In the genomic region with DNA sequence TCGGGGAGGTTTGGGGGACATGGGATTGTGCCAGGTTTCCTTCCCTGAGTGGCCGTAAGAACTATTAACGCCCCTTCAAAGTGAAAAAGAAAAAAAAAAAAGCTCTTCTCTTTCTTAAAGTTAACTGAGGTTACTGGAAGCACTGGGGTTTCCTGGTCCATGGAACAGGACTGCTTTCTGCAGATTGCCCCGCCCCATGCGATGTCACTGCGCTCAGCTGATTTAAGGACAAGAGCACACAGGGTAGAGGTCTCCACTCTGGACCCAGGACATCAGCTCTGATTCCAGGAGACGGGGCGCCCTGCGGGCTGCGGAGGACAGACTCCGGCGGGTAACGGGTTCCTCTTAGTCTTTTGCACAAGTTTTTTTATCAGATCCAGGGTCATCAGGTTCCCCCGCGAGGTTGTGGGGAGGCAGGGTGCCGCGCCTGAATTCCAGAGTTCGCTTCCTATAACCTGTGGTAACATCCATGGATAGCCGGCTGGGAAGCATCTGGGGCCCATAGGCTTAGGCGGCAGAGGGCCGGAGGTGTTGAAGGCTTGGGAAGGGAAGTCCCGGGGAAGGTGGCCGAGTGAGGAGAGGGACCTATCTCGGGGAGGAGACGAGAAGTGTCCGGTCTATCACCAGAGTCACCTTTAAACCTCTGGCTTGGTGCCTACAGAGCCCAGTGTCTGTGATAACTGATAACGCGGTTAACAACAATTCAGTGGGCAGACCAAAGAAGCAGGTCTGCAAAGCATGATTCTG, we compare ENCODE assay signal across 7 mouse cellular contexts. TPM values are rescaled to one million over a fixed set of nuclear protein-coding genes. Genes with fewer than 3 reads are reported as not detected.
DNase-seq lines count a peak whose midpoint lies in the region; ATAC-seq and TF ChIP-seq lines count a peak whose summit lies in the region.

No protein-coding gene starts in this region.

- no peak overlapping the region for H3K9ac ChIP-seq in embryonic facial prominence, embryonic 11.5 days (replicated peaks; ENCODE audit: low read length)
- H3K9ac ChIP-seq in heart, postnatal 0 days (replicated peaks; ENCODE audit: low read depth, low read length), result peak overlapping the region; percentile 55

- TF ChIP-seq CTCF in heart, postnatal 0 days (IDR thresholded peaks at IDR 0.05; ENCODE audit: low read depth), result no peak
- no peak for TF ChIP-seq CTCF in thymus, adult 2 months (IDR thresholded peaks at IDR 0.05; ENCODE audit: borderline replicate concordance, control insufficient read depth, extremely low read depth, insufficient read depth, low read length, poor library complexity)

- TF ChIP-seq EP300 in heart, postnatal 0 days (IDR thresholded peaks at IDR 0.05; ENCODE audit: low read depth), result no peak

- 0 out of 2 replicates have a peak overlapping the region, but pooled peaks have one; percentile 7 for H3K4me2 ChIP-seq in embryonic facial prominence, embryonic 11.5 days (ENCODE audit: low read depth, low read length)
- H3K4me2 ChIP-seq in heart, postnatal 0 days (ENCODE audit: low read depth, low read length), result peak overlapping the region; percentile 76

- ATAC-seq in embryonic facial prominence, embryonic 11.5 days (replicated peaks; ENCODE audit: insufficient number of reproducible peaks, low FRiP score, low TSS enrichment, low read depth), result no peak
- peak; percentile 79 for ATAC-seq in heart, postnatal 0 days (ENCODE audit: insufficient read depth, low read depth)

- H3K27ac ChIP-seq in embryonic facial prominence, embryonic 11.5 days (replicated peaks; ENCODE audit: low read depth, low read length), result no peak overlapping the region
- peak overlapping the region; percentile 91 for H3K27ac ChIP-seq in heart, postnatal 0 days (ENCODE audit: low read depth)
- H3K27ac ChIP-seq in thymus, adult 2 months (ENCODE audit: control insufficient read depth, insufficient read depth, low read length), result peak overlapping the region; percentile 90

- DNase-seq in R1 (ENCODE audit: low read depth, low spot score), result peak; percentile 33
- no peak for DNase-seq in embryonic facial prominence, embryonic 11.5 days (ENCODE audit: low spot score)
- peak; percentile 85 for DNase-seq in heart, postnatal 0 days (ENCODE audit: low spot score)
- peak; percentile 89 to 92 for DNase-seq in kidney, postnatal 25 days
- peak; percentile 49 for DNase-seq in thymus, adult 2 months
- DNase-seq in left cerebral cortex, postnatal 14 days (ENCODE audit: low spot score in 2 of 2), result no peak

- intact Hi-C loops in left cerebral cortex, postnatal 14 days (cut with DNase I), result no loop called here

- 11% methylated on average over 28 of the region's 28 CpGs for WGBS in embryonic facial prominence, embryonic 11.5 days
- 6% methylated on average over 28 of the region's 28 CpGs for WGBS in heart, postnatal 0 days
- WGBS in thymus, adult 2 months, result 1% methylated on average over 28 of the region's 28 CpGs

- no peaks in the 10 kb centered on the region for H3K9me3 ChIP-seq in embryonic facial prominence, embryonic 11.5 days (replicated peaks; ENCODE audit: control insufficient read depth, low read length)
- no peaks in the 10 kb centered on the region for H3K9me3 ChIP-seq in heart, postnatal 0 days (replicated peaks; ENCODE audit: control insufficient read depth, low read length)
- no peaks in the 10 kb centered on the region for H3K9me3 ChIP-seq in megakaryocyte, embryonic 14.5 days

- TF ChIP-seq POLR2A in thymus, adult 2 months (IDR thresholded peaks at IDR 0.05; ENCODE audit: control insufficient read depth, extremely low read depth, insufficient read depth, low read length, poor library complexity), result no peak

- H3K4me1 ChIP-seq in embryonic facial prominence, embryonic 11.5 days (ENCODE audit: control insufficient read depth, insufficient read depth, low read length), result 0 out of 2 replicates have a peak, but pooled peaks cover 2% of the 10 kb centered on the region
- peaks cover 15% of the 10 kb centered on the region for H3K4me1 ChIP-seq in heart, postnatal 0 days (ENCODE audit: control insufficient read depth, insufficient read depth)
- H3K4me1 ChIP-seq in megakaryocyte, embryonic 14.5 days, result peaks cover 23% of the 10 kb centered on the region
- peaks cover 41% of the 10 kb centered on the region for H3K4me1 ChIP-seq in thymus, adult 2 months (replicated peaks; ENCODE audit: control insufficient read depth, insufficient read depth, low read length)

- no peaks in the 10 kb centered on the region for H3K36me3 ChIP-seq in embryonic facial prominence, embryonic 11.5 days (replicated peaks; ENCODE audit: control insufficient read depth, insufficient read depth, low read depth, low read length)
- H3K36me3 ChIP-seq in heart, postnatal 0 days (replicated peaks; ENCODE audit: control insufficient read depth, insufficient read depth, low read length), result no peaks in the 10 kb centered on the region
- H3K36me3 ChIP-seq in megakaryocyte, embryonic 14.5 days (replicated peaks; ENCODE audit: low read length), result no peaks in the 10 kb centered on the region
- H3K36me3 ChIP-seq in thymus, adult 2 months (ENCODE audit: control insufficient read depth, insufficient read depth, low read length), result no peaks in the 10 kb centered on the region

- H3K4me3 ChIP-seq in embryonic facial prominence, embryonic 11.5 days (ENCODE audit: low read depth, low read length), result no peak overlapping the region
- H3K4me3 ChIP-seq in heart, postnatal 0 days (ENCODE audit: low read depth, low read length), result peak overlapping the region; percentile 52
- H3K4me3 ChIP-seq in megakaryocyte, embryonic 14.5 days (replicated peaks), result peak overlapping the region; percentile 90
- H3K4me3 ChIP-seq in thymus, adult 2 months (ENCODE audit: control insufficient read depth, insufficient read depth, low read length), result peak overlapping the region; percentile 57

- H3K27me3 ChIP-seq in embryonic facial prominence, embryonic 11.5 days (ENCODE audit: control insufficient read depth, insufficient read depth, low read length), result peaks cover 28% of the 10 kb centered on the region
- peaks cover 13% of the 10 kb centered on the region; the same call in 1 of the 2 replicates for H3K27me3 ChIP-seq in heart, postnatal 0 days (ENCODE audit: control insufficient read depth, insufficient read depth, low read length)
- peaks cover 84% of the 10 kb centered on the region for H3K27me3 ChIP-seq in megakaryocyte, embryonic 14.5 days (replicated peaks)
- H3K27me3 ChIP-seq in thymus, adult 2 months (ENCODE audit: control insufficient read depth, insufficient read depth, low read length), result no peaks in the 10 kb centered on the region

RNA-seq across cellular contexts. Expression of gene Slfn5, which starts 0.9 kb away (rescaled TPM):
- 0.90 and 1.4 TPM in 2 replicates for polyA plus RNA-seq in embryonic facial prominence, embryonic 11.5 days (2014; fragmentation: Nextera tagmentation; extraction: Ambion mirVana)
- 21.5 and 29.0 TPM in 2 replicates for total RNA-seq in heart, postnatal 0 days (2014; rRNA removed; ENCODE audit: low replicate concordance)
- polyA plus RNA-seq in heart, postnatal 0 days (2015; fragmentation: Nextera tagmentation; extraction: Ambion mirVana), result 15.6 and 18.7 TPM in 2 replicates
- polyA plus RNA-seq in megakaryocyte, embryonic 14.5 days (2012; ENCODE audit: insufficient read depth, low replicate concordance), result 1.5 TPM in 1 of 2 replicates, not detected in the other
- 7.0 and 8.4 TPM in 2 replicates for polyA plus RNA-seq in thymus, adult 2 months (2012; rRNA removed)
- total RNA-seq in left cerebral cortex, postnatal 14 days (2021), result 1 to 10 TPM; 4.0 to 5.0 TPM

RNA-seq across cellular contexts. Expression of gene Slfn9, which starts 39.6 kb away (rescaled TPM):
- 12.6 and 15.3 TPM in 2 replicates for polyA plus RNA-seq in embryonic facial prominence, embryonic 11.5 days (2014; fragmentation: Nextera tagmentation; extraction: Ambion mirVana)
- 3.1 and 7.6 TPM in 2 replicates for total RNA-seq in heart, postnatal 0 days (2014; rRNA removed; ENCODE audit: low replicate concordance)
- polyA plus RNA-seq in heart, postnatal 0 days (2015; fragmentation: Nextera tagmentation; extraction: Ambion mirVana), result 4.9 and 5.2 TPM in 2 replicates
- polyA plus RNA-seq in megakaryocyte, embryonic 14.5 days (2012; ENCODE audit: insufficient read depth, low replicate concordance), result 1.9 TPM in 1 of 2 replicates, not detected in the other
- polyA plus RNA-seq in thymus, adult 2 months (2012; rRNA removed), result 3.3 and 4.1 TPM in 2 replicates
- under 1 TPM; 0.42 to 0.63 TPM for total RNA-seq in left cerebral cortex, postnatal 14 days (2021)

RNA-seq across cellular contexts. Expression of gene Unc45b, which starts 41.7 kb away (rescaled TPM):
- 2.6 and 2.9 TPM in 2 replicates for polyA plus RNA-seq in embryonic facial prominence, embryonic 11.5 days (2014; fragmentation: Nextera tagmentation; extraction: Ambion mirVana)
- 200 and 239 TPM in 2 replicates for total RNA-seq in heart, postnatal 0 days (2014; rRNA removed; ENCODE audit: low replicate concordance)
- polyA plus RNA-seq in heart, postnatal 0 days (2015; fragmentation: Nextera tagmentation; extraction: Ambion mirVana), result 153 and 167 TPM in 2 replicates
- not detected in 2 replicates for polyA plus RNA-seq in megakaryocyte, embryonic 14.5 days (2012; ENCODE audit: insufficient read depth, low replicate concordance)
- 1.2 and 7.1 TPM in 2 replicates for polyA plus RNA-seq in thymus, adult 2 months (2012; rRNA removed)
- 1 to 10 TPM; 2.9 to 4.3 TPM for total RNA-seq in left cerebral cortex, postnatal 14 days (2021)

RNA-seq across cellular contexts. Expression of gene Nle1, which starts 43.8 kb away (rescaled TPM):
- 23.2 and 33.7 TPM in 2 replicates for polyA plus RNA-seq in embryonic facial prominence, embryonic 11.5 days (2014; fragmentation: Nextera tagmentation; extraction: Ambion mirVana)
- 25.9 and 28.1 TPM in 2 replicates for total RNA-seq in heart, postnatal 0 days (2014; rRNA removed; ENCODE audit: low replicate concordance)
- 9.0 and 9.4 TPM in 2 replicates for polyA plus RNA-seq in heart, postnatal 0 days (2015; fragmentation: Nextera tagmentation; extraction: Ambion mirVana)
- polyA plus RNA-seq in megakaryocyte, embryonic 14.5 days (2012; ENCODE audit: insufficient read depth, low replicate concordance), result 24.4 and 25.1 TPM in 2 replicates
- 81.4 and 85.8 TPM in 2 replicates for polyA plus RNA-seq in thymus, adult 2 months (2012; rRNA removed)
- 10 to 100 TPM; 31.2 to 35.6 TPM for total RNA-seq in left cerebral cortex, postnatal 14 days (2021)

Comparison
In these comparisons a context has a peak if more than half of its experiments do, and no peak if none do; other contexts are left out.
1. DNase-seq: peak in R1 (single experiment), heart, postnatal 0 days (single experiment), kidney, postnatal 25 days (2 of 2) and thymus, adult 2 months (single experiment); none in embryonic facial prominence, embryonic 11.5 days (single experiment) and left cerebral cortex, postnatal 14 days (0 of 2).
2. RNA of gene Unc45b, which starts 41.7 kb away (polyA plus RNA-seq): 153 to 167 TPM in heart, postnatal 0 days; 1.2 to 7.1 TPM in thymus, adult 2 months, 2.6 to 2.9 TPM in embryonic facial prominence, embryonic 11.5 days and not detected in megakaryocyte, embryonic 14.5 days; every median in the first group is over 10 times any median in the second.